Mouse (Mus musculus) monocyte, adult 2 months (primary cell): Measurements from ENCODE around the gene Mtmr1.

Experiments used
- DNase-seq, 2 experiments: peaks; one replicate each; pipeline ENCODE4 v3.0.0; 2022; ENCODE audit warnings: low spot score in 2 of 2, low read depth in 1 of 2

Mtmr1 gene

GRCm38 (mm10) chrX:71439473-71439872 lies 74.9 kb downstream of the Mtmr1 start:
- DNase-seq: no peak

GRCm38 (mm10) chrX:71442916-71443315 lies 78.4 kb downstream of the Mtmr1 start:
- DNase-seq: no peak

DNA sequence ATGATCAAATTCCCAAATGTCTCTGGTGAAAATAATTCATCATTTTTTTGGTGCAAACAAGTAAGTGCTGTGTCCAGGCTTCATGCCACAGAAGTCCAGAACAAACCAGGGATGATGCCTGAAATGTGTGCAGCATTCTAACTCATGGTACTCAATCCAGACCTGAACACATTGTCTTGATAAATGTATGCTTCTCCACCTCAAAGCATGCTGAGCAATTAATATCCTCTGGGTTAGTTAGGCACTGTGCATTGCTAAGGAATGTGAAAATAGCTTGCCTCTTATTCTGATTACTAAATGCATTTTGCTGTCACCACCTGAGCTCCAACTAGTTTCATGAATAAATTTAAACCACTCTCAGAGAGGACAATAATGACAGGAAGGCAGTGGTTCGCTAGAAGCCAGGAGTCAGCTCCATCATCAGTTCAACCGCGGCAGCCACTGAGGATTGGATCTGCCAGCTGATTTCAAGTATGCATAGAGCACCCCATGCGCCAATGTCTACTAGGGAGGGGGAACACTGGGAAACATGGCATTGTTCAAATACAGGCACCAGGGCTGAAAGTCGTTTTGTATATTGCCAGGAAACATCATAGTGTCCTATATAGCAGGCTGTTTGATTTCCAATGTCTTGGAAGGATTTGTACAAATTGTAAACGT lies 91.6 kb downstream of the Mtmr1 start:
- no peak for DNase-seq

- no peak for DNase-seq
Observed at GRCm38 (mm10) chrX:71464138-71464826, 99.7 kb downstream of the Mtmr1 start.

DNA sequence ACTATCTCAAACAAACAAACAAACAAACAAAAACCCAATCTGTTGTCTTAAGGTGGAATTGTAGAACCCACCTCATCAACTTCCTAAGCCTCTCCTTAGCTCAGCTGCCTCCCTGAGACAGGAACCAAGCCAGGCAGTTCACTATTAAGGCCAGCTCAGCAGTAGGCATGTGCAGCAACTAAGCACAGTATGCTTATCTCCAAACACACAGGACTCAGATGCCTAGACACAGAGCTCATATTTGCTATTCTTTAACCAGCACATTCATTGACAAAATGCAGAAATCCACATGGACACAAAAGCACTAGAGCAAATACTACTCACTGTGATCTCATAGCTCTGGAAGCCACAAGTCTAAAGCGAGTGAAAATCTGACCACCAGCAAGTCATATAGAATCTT lies 100.9 kb downstream of the Mtmr1 start:
- no peak for DNase-seq

DNA sequence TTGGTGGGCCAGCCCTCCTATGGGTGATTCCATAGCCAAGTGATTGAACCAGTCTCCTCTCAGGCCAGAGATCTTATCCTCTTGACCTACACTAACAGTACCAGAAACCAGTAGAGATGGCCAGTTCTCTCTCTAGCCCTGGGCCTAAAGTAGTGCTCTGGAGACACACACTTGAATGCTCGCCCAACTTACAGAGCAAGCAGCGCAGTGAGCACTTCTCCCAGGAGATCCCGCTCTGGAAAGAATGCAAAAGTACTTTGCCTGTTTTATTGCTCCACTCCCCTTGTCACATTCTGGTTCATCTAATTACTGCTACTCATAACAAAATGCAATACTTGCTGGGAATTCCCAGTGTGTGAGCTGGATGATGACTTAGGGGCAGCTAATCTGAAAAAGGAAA lies 102.9 kb downstream of the Mtmr1 start:
- DNase-seq: no peak
